In the genomic region with DNA sequence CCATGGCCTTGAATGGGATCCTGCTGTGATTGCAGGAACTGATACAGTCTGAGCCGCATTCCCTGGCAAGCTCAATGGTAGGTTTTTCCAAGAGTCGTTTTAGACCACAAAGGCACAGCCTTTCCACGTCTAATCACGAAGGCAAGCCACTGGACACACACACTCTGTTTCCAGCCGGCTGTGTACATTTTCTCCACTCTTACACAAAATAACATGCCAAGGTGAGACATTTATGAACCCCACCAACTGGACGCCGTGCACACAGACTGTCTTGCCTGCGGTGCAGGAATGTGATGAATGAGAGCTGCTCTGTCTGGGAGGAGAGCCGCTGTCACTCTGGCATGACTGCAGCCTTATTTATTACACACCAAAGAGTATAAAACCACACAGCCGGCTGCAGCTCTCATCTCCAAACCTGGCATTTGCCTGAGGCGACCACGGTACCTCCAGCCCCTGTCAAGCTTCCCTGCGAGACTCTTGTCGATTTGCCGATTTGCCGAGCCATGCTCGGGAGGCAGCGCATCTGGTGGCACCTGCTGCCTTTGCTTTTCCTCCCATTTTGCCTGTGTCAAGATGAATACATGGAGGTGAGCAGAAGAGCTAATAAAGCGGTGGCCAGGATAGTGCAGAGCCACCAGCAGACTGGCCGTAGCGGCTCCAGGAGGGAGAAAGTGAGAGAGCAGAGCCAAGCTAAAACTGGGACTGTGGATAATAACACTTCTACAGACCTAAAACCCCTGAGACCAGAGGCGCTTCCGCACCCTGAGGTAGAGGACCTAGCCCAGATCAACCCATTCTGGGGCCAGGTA, we compare ENCODE assay signal across 11 mouse cellular contexts. TPM values are rescaled to one million over a fixed set of nuclear protein-coding genes. Genes with fewer than 3 reads are reported as not detected.
DNase-seq lines count a peak whose midpoint lies in the region; ATAC-seq and TF ChIP-seq lines count a peak whose summit lies in the region.
"Had no signal": no experiment of that assay in that cellular context is flagged by ENCODE, and none has a peak within 500 bp of the region (broad histone marks: within the 10 kb centered on the region; RNA-seq: fewer than 3 reads in every experiment).

A gene (plus strand): TSS at position 382 of the 809 bp plus-strand sequence.

- H3K4me3 ChIP-seq in heart, embryonic 10.5 days, result no peak within 1 kb of the TSS
- H3K4me3 ChIP-seq in hindbrain, postnatal 0 days (ENCODE audit: low read length), result peak within 1 kb of the TSS; percentile 18; the same call in 1 of the 2 replicates
- peak within 1 kb of the TSS; percentile 10 for H3K4me3 ChIP-seq in myocyte

- 83% methylated on average over 23 of the region's 23 CpGs for WGBS in heart, embryonic 10.5 days
- WGBS in hindbrain, postnatal 0 days, result 38% methylated on average over 23 of the region's 23 CpGs

- no peaks in the 10 kb centered on the region for H3K27me3 ChIP-seq in heart, embryonic 10.5 days (ENCODE audit: insufficient read depth, poor library complexity, severe bottlenecking)
- no peaks in the 10 kb centered on the region for H3K27me3 ChIP-seq in hindbrain, postnatal 0 days (ENCODE audit: insufficient read depth, low read length)
- H3K27me3 ChIP-seq in myocyte (ENCODE audit: control insufficient read depth, insufficient read depth, insufficient read length), result no peaks in the 10 kb centered on the region
- H3K27me3 ChIP-seq: CH12.LX had no signal

- TF ChIP-seq CTCF in hindbrain, postnatal 0 days (IDR thresholded peaks at IDR 0.05; ENCODE audit: low read depth), result no peak

- H3K4me2 ChIP-seq in hindbrain, postnatal 0 days (ENCODE audit: low read depth, low read length), result peak within 1 kb of the TSS; percentile 46
- H3K4me2 ChIP-seq in myocyte (ENCODE audit: low read depth), result peak within 1 kb of the TSS; percentile 77
- H3K4me2 ChIP-seq: lung, embryonic 14.5 days had no signal

- H3K36me3 ChIP-seq in heart, embryonic 10.5 days, result no peaks in the 10 kb centered on the region
- H3K36me3 ChIP-seq in hindbrain, postnatal 0 days (ENCODE audit: insufficient read depth, low read length), result no peaks in the 10 kb centered on the region
- no peaks in the 10 kb centered on the region for H3K36me3 ChIP-seq in myocyte (ENCODE audit: control insufficient read depth, insufficient read depth)

- ATAC-seq in hindbrain, postnatal 0 days, result peak; percentile 60; the same call in 1 of the 2 replicates

- peak; percentile 85 for DNase-seq in heart, adult 11 months
- no peak for DNase-seq in heart, embryonic 10.5 days (ENCODE audit: low spot score)
- DNase-seq in cerebellum, postnatal 25 days, result peak; percentile 19 to 26
- DNase-seq in hindbrain, postnatal 0 days (ENCODE audit: low spot score), result peak; percentile 20
- DNase-seq in frontal cortex, adult 2 months (ENCODE audit: extremely low spot score in 1 of 2, low spot score in 1 of 2), result no peak
- no peak for DNase-seq in ovary, postnatal 36 days (ENCODE audit: low spot score)
- DNase-seq in right cerebral cortex, adult 18-20 months, result no peak

- peak; percentile 32 for TF ChIP-seq POLR2A in myocyte (IDR thresholded peaks at IDR 0.05; ENCODE audit: insufficient read length, low read depth)

- no peaks in the 10 kb centered on the region for H3K9me3 ChIP-seq in heart, embryonic 10.5 days
- H3K9me3 ChIP-seq in hindbrain, postnatal 0 days (ENCODE audit: low read length), result no peaks in the 10 kb centered on the region

- no peak within 1 kb of the TSS for H3K9ac ChIP-seq in hindbrain, postnatal 0 days (replicated peaks; ENCODE audit: low read length)
- H3K9ac ChIP-seq: lung, embryonic 14.5 days had no signal

- H3K79me2 ChIP-seq in myocyte (ENCODE audit: control insufficient read depth, insufficient read depth), result no peaks in the 10 kb centered on the region

- H3ac ChIP-seq in myocyte (ENCODE audit: control insufficient read depth, insufficient read length), result no peak within 1 kb of the TSS

- H3K27ac ChIP-seq in heart, embryonic 10.5 days, result no peak within 1 kb of the TSS
- peak within 1 kb of the TSS; percentile 45; the same call in 1 of the 2 replicates for H3K27ac ChIP-seq in hindbrain, postnatal 0 days

- H3K4me1 ChIP-seq in heart, embryonic 10.5 days, result no peaks in the 10 kb centered on the region
- H3K4me1 ChIP-seq in hindbrain, postnatal 0 days (ENCODE audit: insufficient read depth, low read length), result 0 out of 2 replicates have a peak, but pooled peaks cover 4% of the 10 kb centered on the region

TF ChIP-seq in myocyte, 11 proteins besides CTCF, POLR2A, EP300 and RAD21:
- TF ChIP-seq REST (IDR thresholded peaks at IDR 0.05; ENCODE audit: insufficient read depth, insufficient read length), result no peak
- TF ChIP-seq TCF12 (IDR thresholded peaks at IDR 0.05; ENCODE audit: insufficient read depth, poor library complexity, severe bottlenecking), result no peak
- TF ChIP-seq MYOD1 (IDR thresholded peaks at IDR 0.05; ENCODE audit: control insufficient read depth in 1 of 3, insufficient read length in 2 of 3, low read depth in 2 of 3), result peak in 1 of 3 experiments; percentile 38
- TF ChIP-seq TCF3 (IDR thresholded peaks at IDR 0.05; ENCODE audit: insufficient read length, low read depth), result no peak
- no peak for TF ChIP-seq MAX (IDR thresholded peaks at IDR 0.05; ENCODE audit: low read depth)
- no peak for TF ChIP-seq CEBPB (IDR thresholded peaks at IDR 0.05; ENCODE audit: insufficient read depth, poor library complexity, severe bottlenecking)
- no peak for TF ChIP-seq SRF (IDR thresholded peaks at IDR 0.05; ENCODE audit: control insufficient read depth, insufficient read length, low read depth)
- TF ChIP-seq MYOG (IDR thresholded peaks at IDR 0.05; ENCODE audit: control insufficient read depth in 1 of 3, insufficient read depth in 1 of 3, insufficient read length in 2 of 3, low read depth in 2 of 3), result peak in 1 of 3 experiments; percentile 56
- TF ChIP-seq USF1 (IDR thresholded peaks at IDR 0.05; ENCODE audit: low read depth), result no peak
- no peak for TF ChIP-seq POLR2AphosphoS2 (IDR thresholded peaks at IDR 0.05; ENCODE audit: insufficient read length, low read depth)
- TF ChIP-seq E2F4 (IDR thresholded peaks at IDR 0.05; ENCODE audit: insufficient read depth), result no peak

RNA-seq across cellular contexts. Expression of the gene that starts here (rescaled TPM):
- polyA plus RNA-seq in heart, embryonic 10.5 days (2016; fragmentation: Nextera tagmentation; extraction: Ambion mirVana), result 0.12 and 0.77 TPM in 2 replicates
- 1.4 and 1.6 TPM in 2 replicates for total RNA-seq in hindbrain, postnatal 0 days (2014; rRNA removed)
- polyA plus RNA-seq in hindbrain, postnatal 0 days (2015; fragmentation: Nextera tagmentation; extraction: Ambion mirVana), result 1.4 and 1.6 TPM in 2 replicates
- polyA plus RNA-seq in myocyte (2012; fragmentation: generic; extraction: Trizol), result 77.5 TPM
- polyA plus RNA-seq in frontal cortex, adult 2 months (2012; rRNA removed), result 0.04 and 0.06 TPM in 2 replicates
- total RNA-seq: CH12.LX; common myeloid progenitor, adult 5-6 weeks had no signal

Comparison
In these comparisons a context has a peak if more than half of its experiments do, and no peak if none do; other contexts are left out.
1. RNA of the gene that starts here (polyA plus RNA-seq): 77.5 TPM in myocyte (single experiment); 1.4 to 1.6 TPM in hindbrain, postnatal 0 days, 0.12 to 0.77 TPM in heart, embryonic 10.5 days and 0.04 to 0.06 TPM in frontal cortex, adult 2 months; every median in the first group is over 10 times any median in the second.
2. DNase-seq: peak in heart, adult 11 months (single experiment), cerebellum, postnatal 25 days (2 of 2) and hindbrain, postnatal 0 days (single experiment); none in heart, embryonic 10.5 days (single experiment), frontal cortex, adult 2 months (0 of 2), ovary, postnatal 36 days (single experiment) and right cerebral cortex, adult 18-20 months (single experiment).